36 mouse cellular contexts compared by ENCODE assay signal in genomic region chr13:115107436-115107835, GRCm38 (mm10). TPM values are rescaled to one million over a fixed set of nuclear protein-coding genes. Genes with fewer than 3 reads are reported as not detected.
DNase-seq lines count a peak whose midpoint lies in the region; ATAC-seq and TF ChIP-seq lines count a peak whose summit lies in the region.
"Had no signal": no experiment of that assay in that cellular context is flagged by ENCODE, and none has a peak within 500 bp of the region (broad histone marks: within the 10 kb centered on the region; RNA-seq: fewer than 3 reads in every experiment).

No protein-coding gene starts in this region.

- no peak for DNase-seq in gastrocnemius, adult 2 months
- no peak for DNase-seq in gastrocnemius, adult 8-10 months (ENCODE audit: low spot score in 2 of 2)
- DNase-seq in heart, postnatal 0 days (ENCODE audit: low spot score): peak; percentile 19
- no peak for DNase-seq in heart, postnatal 14 days
- no peak for DNase-seq in frontal cortex, postnatal 36 days (ENCODE audit: low spot score in 2 of 2)
- DNase-seq in layer of hippocampus, adult 11-12 months (ENCODE audit: low spot score): no peak
- DNase-seq: adrenal gland, postnatal 25 days; cerebellum, adult 18-20 months; cerebellum, postnatal 10 days; gastrocnemius, postnatal 10 days; kidney, adult 8-10 months; kidney, postnatal 4 days; right cerebral cortex, adult 18-20 months; spleen, adult 18-20 months; thymus, adult 18-20 months; thymus, postnatal 4 days had no signal

- no peaks in the 10 kb centered on the region for H3K36me3 ChIP-seq in heart, postnatal 0 days (replicated peaks; ENCODE audit: control insufficient read depth, insufficient read depth, low read length)
- no peaks in the 10 kb centered on the region for H3K36me3 ChIP-seq in hindbrain, embryonic 13.5 days
- H3K36me3 ChIP-seq: embryonic facial prominence, embryonic 13.5 days; forebrain, embryonic 10.5 days; forebrain, embryonic 15.5 days; heart, embryonic 15.5 days; hindbrain, embryonic 10.5 days; limb, embryonic 12.5 days; liver, embryonic 15.5 days; lung, embryonic 15.5 days; midbrain, embryonic 12.5 days; neural tube, embryonic 12.5 days had no signal

- H3K4me3 ChIP-seq in gastrocnemius, adult 2 months: no peak overlapping the region
- no peak overlapping the region for H3K4me3 ChIP-seq in heart, postnatal 0 days (ENCODE audit: low read depth, low read length)
- no peak overlapping the region for H3K4me3 ChIP-seq in hindbrain, embryonic 13.5 days
- H3K4me3 ChIP-seq: embryonic facial prominence, embryonic 13.5 days; forebrain, embryonic 10.5 days; forebrain, embryonic 15.5 days; heart, embryonic 15.5 days; hindbrain, embryonic 10.5 days; limb, embryonic 12.5 days; liver, embryonic 15.5 days; lung, embryonic 15.5 days; megakaryocyte, embryonic 14.5 days; midbrain, embryonic 12.5 days; myocyte; neural tube, embryonic 12.5 days had no signal

- ATAC-seq in heart, postnatal 0 days (ENCODE audit: insufficient read depth, low read depth): no peak
- ATAC-seq in granulocyte monocyte progenitor cell, adult 5-6 weeks (replicated peaks; ENCODE audit: poor library complexity, severe bottlenecking): peak; percentile 19; the same call in 1 of the 2 replicates
- no peak for ATAC-seq in hindbrain, embryonic 13.5 days (ENCODE audit: low FRiP score)
- ATAC-seq: forebrain, embryonic 15.5 days; hindbrain, embryonic 16.5 days; intestine, embryonic 16.5 days; Patski had no signal

- H3K4me2 ChIP-seq in heart, postnatal 0 days (ENCODE audit: low read depth, low read length): no peak overlapping the region
- H3K4me2 ChIP-seq in hindbrain, embryonic 13.5 days: no peak overlapping the region
- H3K4me2 ChIP-seq: embryonic facial prominence, embryonic 13.5 days; forebrain, embryonic 15.5 days; heart, embryonic 15.5 days; limb, embryonic 12.5 days; liver, embryonic 15.5 days; lung, embryonic 15.5 days; midbrain, embryonic 12.5 days; neural tube, embryonic 12.5 days had no signal

- no peaks in the 10 kb centered on the region for H3K4me1 ChIP-seq in heart, postnatal 0 days (ENCODE audit: control insufficient read depth, insufficient read depth)
- no peaks in the 10 kb centered on the region for H3K4me1 ChIP-seq in hindbrain, embryonic 13.5 days (replicated peaks)
- H3K4me1 ChIP-seq: embryonic facial prominence, embryonic 13.5 days; forebrain, embryonic 10.5 days; forebrain, embryonic 15.5 days; hindbrain, embryonic 10.5 days; limb, embryonic 12.5 days; liver, embryonic 15.5 days; megakaryocyte, embryonic 14.5 days; midbrain, embryonic 12.5 days; neural tube, embryonic 12.5 days had no signal

- H3K27ac ChIP-seq in gastrocnemius, adult 2 months: peak overlapping the region; percentile 73
- no peak overlapping the region for H3K27ac ChIP-seq in heart, postnatal 0 days (ENCODE audit: low read depth)
- H3K27ac ChIP-seq in hindbrain, embryonic 13.5 days: no peak overlapping the region
- H3K27ac ChIP-seq: embryonic facial prominence, embryonic 13.5 days; forebrain, embryonic 10.5 days; forebrain, embryonic 15.5 days; heart, embryonic 15.5 days; hindbrain, embryonic 10.5 days; kidney, postnatal 0 days; limb, embryonic 12.5 days; liver, embryonic 15.5 days; lung, embryonic 15.5 days; midbrain, embryonic 12.5 days; neural tube, embryonic 12.5 days had no signal

- H3K27me3 ChIP-seq in heart, postnatal 0 days (ENCODE audit: control insufficient read depth, insufficient read depth, low read length): no peaks in the 10 kb centered on the region
- peaks cover 4% of the 10 kb centered on the region for H3K27me3 ChIP-seq in hindbrain, embryonic 13.5 days
- H3K27me3 ChIP-seq: embryonic facial prominence, embryonic 13.5 days; forebrain, embryonic 15.5 days; heart, embryonic 15.5 days; limb, embryonic 12.5 days; lung, embryonic 15.5 days; neural tube, embryonic 12.5 days; Patski had no signal

- no peak overlapping the region for H3K9ac ChIP-seq in heart, postnatal 0 days (replicated peaks; ENCODE audit: low read depth, low read length)
- H3K9ac ChIP-seq in hindbrain, embryonic 13.5 days: no peak overlapping the region
- H3K9ac ChIP-seq: embryonic facial prominence, embryonic 13.5 days; forebrain, embryonic 15.5 days; heart, embryonic 15.5 days; limb, embryonic 12.5 days; liver, embryonic 15.5 days; lung, embryonic 15.5 days; midbrain, embryonic 12.5 days; neural tube, embryonic 12.5 days had no signal

- H3K9me3 ChIP-seq in heart, postnatal 0 days (replicated peaks; ENCODE audit: control insufficient read depth, low read length): no peaks in the 10 kb centered on the region
- no peaks in the 10 kb centered on the region for H3K9me3 ChIP-seq in hindbrain, embryonic 13.5 days
- H3K9me3 ChIP-seq: embryonic facial prominence, embryonic 13.5 days; forebrain, embryonic 15.5 days; heart, embryonic 15.5 days; limb, embryonic 12.5 days; liver, embryonic 15.5 days; lung, embryonic 15.5 days; midbrain, embryonic 12.5 days; neural tube, embryonic 12.5 days had no signal

- TF ChIP-seq EP300 in heart, postnatal 0 days (IDR thresholded peaks at IDR 0.05; ENCODE audit: low read depth): no peak

- intact Hi-C loops in gastrocnemius, adult 2 months (cut with DNase I): no loop called here
- intact Hi-C loops in heart, postnatal 14 days (cut with DNase I): loop anchor here (10.0 kb wide), 2 partner anchors 273 to 1607 kb away; no protein-coding TSS in a partner anchor

- WGBS in heart, postnatal 0 days: 57% methylated on average over 8 of the region's 8 CpGs
- 92% methylated on average over 8 of the region's 8 CpGs for WGBS in hindbrain, embryonic 13.5 days

- TF ChIP-seq CTCF in gastrocnemius, adult 2 months (IDR thresholded peaks at IDR 0.05): no peak
- TF ChIP-seq CTCF in heart, postnatal 0 days (IDR thresholded peaks at IDR 0.05; ENCODE audit: low read depth): no peak

RNA-seq across cellular contexts. Expression of gene Itga1, which starts 5.7 kb away (rescaled TPM):
- total RNA-seq in gastrocnemius, adult 2 months (2021): 10 to 100 TPM in 1 of 2 experiments, 1 to 10 TPM in 1; 7.8 to 12.9 TPM
- total RNA-seq in gastrocnemius, adult 8-10 months (2022): 1 to 10 TPM; 5.5 to 6.9 (median 6.5) TPM
- total RNA-seq in heart, postnatal 0 days (2014; rRNA removed; ENCODE audit: low replicate concordance): 41.5 and 55.6 TPM in 2 replicates
- polyA plus RNA-seq in heart, postnatal 0 days (2015; fragmentation: Nextera tagmentation; extraction: Ambion mirVana): 13.7 and 16.7 TPM in 2 replicates
- 10 to 100 TPM; 63.3 to 64.1 TPM for total RNA-seq in heart, postnatal 14 days (2021)
- total RNA-seq in granulocyte monocyte progenitor cell, adult 5-6 weeks (2014; fragmentation: Nextera tagmentation): 18.2 and 18.7 TPM in 2 replicates
- 12.8 and 14.5 TPM in 2 replicates for total RNA-seq in granulocyte monocyte progenitor cell, adult 5-6 weeks (2017)
- polyA plus RNA-seq in hindbrain, embryonic 13.5 days (2015; fragmentation: Nextera tagmentation; extraction: Ambion mirVana): 6.6 and 7.1 TPM in 2 replicates
- total RNA-seq: MEL had no signal

RNA-seq across cellular contexts. Expression of gene Gm49395, which starts 5.7 kb away (rescaled TPM):
- 1 to 10 TPM; 2.6 to 3.3 TPM for total RNA-seq in gastrocnemius, adult 2 months (2021)
- total RNA-seq in gastrocnemius, adult 8-10 months (2022): 1 to 10 TPM; 2.0 to 3.2 (median 2.3) TPM
- total RNA-seq in heart, postnatal 0 days (2014; rRNA removed; ENCODE audit: low replicate concordance): 4.1 and 24.8 TPM in 2 replicates
- 7.1 and 8.8 TPM in 2 replicates for polyA plus RNA-seq in heart, postnatal 0 days (2015; fragmentation: Nextera tagmentation; extraction: Ambion mirVana)
- 10 to 100 TPM; 10.7 to 14.7 TPM for total RNA-seq in heart, postnatal 14 days (2021)
- total RNA-seq in granulocyte monocyte progenitor cell, adult 5-6 weeks (2014; fragmentation: Nextera tagmentation): 16.8 and 25.2 TPM in 2 replicates
- 7.6 and 9.3 TPM in 2 replicates for total RNA-seq in granulocyte monocyte progenitor cell, adult 5-6 weeks (2017)
- polyA plus RNA-seq in hindbrain, embryonic 13.5 days (2015; fragmentation: Nextera tagmentation; extraction: Ambion mirVana): 2.4 and 4.7 TPM in 2 replicates
- total RNA-seq: midbrain, postnatal 0 days had no signal

RNA-seq across cellular contexts. Expression of gene Pelo, which starts 17.4 kb away (rescaled TPM):
- 10 to 100 TPM; 10.5 to 10.7 TPM for total RNA-seq in gastrocnemius, adult 2 months (2021)
- 10 to 100 TPM in 1 of 4 experiments, 1 to 10 TPM in 3; 7.9 to 10.0 (median 9.2) TPM for total RNA-seq in gastrocnemius, adult 8-10 months (2022)
- total RNA-seq in heart, postnatal 0 days (2014; rRNA removed; ENCODE audit: low replicate concordance): 25.7 and 30.2 TPM in 2 replicates
- polyA plus RNA-seq in heart, postnatal 0 days (2015; fragmentation: Nextera tagmentation; extraction: Ambion mirVana): 7.1 and 7.8 TPM in 2 replicates
- total RNA-seq in heart, postnatal 14 days (2021): 10 to 100 TPM; 18.6 to 19.3 TPM
- total RNA-seq in granulocyte monocyte progenitor cell, adult 5-6 weeks (2014; fragmentation: Nextera tagmentation): 20.4 and 25.4 TPM in 2 replicates
- total RNA-seq in granulocyte monocyte progenitor cell, adult 5-6 weeks (2017): 13.1 and 13.8 TPM in 2 replicates
- 3.9 and 6.8 TPM in 2 replicates for polyA plus RNA-seq in hindbrain, embryonic 13.5 days (2015; fragmentation: Nextera tagmentation; extraction: Ambion mirVana)
